Mouse (Mus musculus) MEL (cell line): ENCODE data around the gene Krtdap. TPM values are rescaled to one million over a fixed set of nuclear protein-coding genes. Genes with fewer than 3 reads are reported as not detected.
"Not testable (repeated sequence)": the region's sequence is repeated elsewhere in the genome, so short reads cannot be mapped to it uniquely, and the experiment has no call there.

ENCODE experiments used
- DNase-seq: peaks from one replicate; pipeline ENCODE4 v3.0.0; 2011; ENCODE audit warnings: low read depth, low spot score
- H3K27ac ChIP-seq: 2 replicates; pipeline ENCODE4 v1.5.1; 2012; ENCODE audit warnings: low read depth, mild to moderate bottlenecking, control low read depth, low read length, moderate library complexity; ENCODE audit not compliant: control insufficient read depth
- H3K27me3 ChIP-seq, 2 experiments: fragments of 150-350 bp in 1 of 2; sonication (generic) in 1 of 2; 2 replicates each; pipeline ENCODE4 v1.6.1; 2012; ENCODE audit warnings: low read length in 2 of 2, mild to moderate bottlenecking in 2 of 2, improper control_type of control experiment in 1 of 2, moderate library complexity in 1 of 2; ENCODE audit not compliant: insufficient read depth in 2 of 2, control insufficient read depth in 1 of 2
- H3K36me3 ChIP-seq, 2 experiments: 2 replicates each; pipeline ENCODE4 v1.6.1; 2012 to 2014; ENCODE audit warnings: low read length in 2 of 2, improper control_type of control experiment in 1 of 2, inconsistent platforms in 1 of 2, mild to moderate bottlenecking in 1 of 2; ENCODE audit not compliant: insufficient read depth in 2 of 2, control insufficient read depth in 1 of 2
- H3K4me1 ChIP-seq, 2 experiments: fragments of 150-350 bp in 1 of 2; sonication (generic) in 1 of 2; 2 replicates each; pipeline ENCODE4 v1.6.1; 2012; ENCODE audit warnings: low read length in 2 of 2, improper control_type of control experiment in 1 of 2, mild to moderate bottlenecking in 1 of 2; ENCODE audit not compliant: insufficient read depth in 2 of 2, control insufficient read depth in 1 of 2
- H3K4me3 ChIP-seq, 2 experiments: fragments of 150-350 bp in 1 of 2; sonication (generic) in 1 of 2; 2 replicates each; pipeline ENCODE4 v1.5.1; 2012; ENCODE audit warnings: low read depth in 2 of 2, low read length in 2 of 2, mild to moderate bottlenecking in 2 of 2, moderate library complexity in 2 of 2, control low read depth in 1 of 2, improper control_type of control experiment in 1 of 2; ENCODE audit not compliant: control insufficient read depth in 1 of 2, insufficient read depth in 1 of 2
- H3K79me2 ChIP-seq: 2 replicates; pipeline ENCODE4 v1.6.1; 2012; ENCODE audit warnings: mild to moderate bottlenecking, low read length, moderate library complexity; ENCODE audit not compliant: control insufficient read depth, poor library complexity, insufficient read depth
- H3K9ac ChIP-seq: 2 replicates; pipeline ENCODE4 v1.6.1; 2012; ENCODE audit warnings: low read depth, mild to moderate bottlenecking, control low read depth, low read length, moderate library complexity; ENCODE audit not compliant: control insufficient read depth, poor library complexity, severe bottlenecking
- H3K9me3 ChIP-seq: fragments of 150-350 bp; sonication (generic); replicated peaks from 2 replicates; pipeline ENCODE4 v1.6.1; 2012; ENCODE audit warnings: mild to moderate bottlenecking, low read length, improper control_type of control experiment, moderate library complexity; ENCODE audit not compliant: insufficient read depth
- CHD1 ChIP-seq: IDR thresholded peaks from 2 replicates; pipeline ENCODE4 v1.6.1; 2012; ENCODE audit warnings: low read depth, mild to moderate bottlenecking, inconsistent platforms, low read length, improper control_type of control experiment
- CTCF ChIP-seq, 3 experiments: IDR thresholded peaks in 2 of 3; conservative IDR thresholded peaks in 1 of 3; 2 replicates each; pipeline ENCODE4 v1.5.1; 2011 to 2012; ENCODE audit warnings: low read length in 3 of 3, low read depth in 2 of 3, mild to moderate bottlenecking in 2 of 3, improper control_type of control experiment in 1 of 3, inconsistent platforms in 1 of 3, mixed read lengths in 1 of 3, moderate library complexity in 1 of 3; ENCODE audit not compliant: control insufficient read depth in 1 of 3, insufficient read depth in 1 of 3, poor library complexity in 1 of 3, severe bottlenecking in 1 of 3
- ETS1 ChIP-seq: IDR thresholded peaks from 2 replicates; pipeline ENCODE4 v1.6.1; 2012; ENCODE audit warnings: low read depth, mild to moderate bottlenecking, inconsistent platforms, low read length, improper control_type of control experiment, moderate library complexity
- HCFC1 ChIP-seq: IDR thresholded peaks from 2 replicates; pipeline ENCODE4 v1.6.1; 2012; ENCODE audit warnings: low read depth, mild to moderate bottlenecking, inconsistent platforms, low read length, improper control_type of control experiment, moderate library complexity
- MAFK ChIP-seq: IDR thresholded peaks from 2 replicates; pipeline ENCODE4 v1.6.1; 2011; ENCODE audit warnings: low read depth, mild to moderate bottlenecking, low read length, improper control_type of control experiment, borderline replicate concordance
- MEF2A ChIP-seq: IDR thresholded peaks from 2 replicates; pipeline ENCODE4 v1.6.1; 2014; ENCODE audit warnings: low read depth, mild to moderate bottlenecking, inconsistent platforms, low read length, improper control_type of control experiment; ENCODE audit not compliant: poor library complexity, insufficient replicate concordance, severe bottlenecking; ENCODE audit errors: extremely low read depth
- MXI1 ChIP-seq: IDR thresholded peaks from 2 replicates; pipeline ENCODE4 v1.6.1; 2011; ENCODE audit warnings: mild to moderate bottlenecking, low read depth, low read length, improper control_type of control experiment
- RAD21 ChIP-seq: IDR thresholded peaks from 2 replicates; pipeline ENCODE4 v1.6.1; 2011; ENCODE audit warnings: mild to moderate bottlenecking, low read depth, low read length, improper control_type of control experiment
- USF1 ChIP-seq: IDR thresholded peaks from 2 replicates; pipeline ENCODE4 v1.6.1; 2014; ENCODE audit warnings: low read depth, mild to moderate bottlenecking, inconsistent platforms, low read length, improper control_type of control experiment, moderate library complexity
- polyA plus RNA-seq, 2 experiments: library from polyadenylated mRNA; stranded (reverse) in 1 of 2; unstranded in 1 of 2; fragments of >175 nt in 1 of 2; fragments of >200 nt in 1 of 2; gene quantifications; 2 replicates each; pipeline versions ENCODE4 v1.2.1 to v1.2.4; 2012; ENCODE audit warnings: low replicate concordance in 2 of 2, low read depth in 1 of 2; ENCODE audit not compliant: insufficient read length in 2 of 2, insufficient read depth in 1 of 2, missing spikeins in 1 of 2
- total RNA-seq: library from RNA; depleted of rRNA; stranded (reverse); fragments of 300-350 nt; gene quantifications from 2 replicates; pipeline ENCODE4 v1.2.3, GENCODE M21; 2012; rRNA removed

Krtdap gene
- not detected in 2 replicates for total RNA-seq
- polyA plus RNA-seq = not detected

GRCm38 (mm10) chr7:30787377-30788022 is at the start of gene Krtdap:
TSS of gene Krtdap (plus strand) at chr7:30787896.
- no peaks in the 10 kb centered on the region for H3K36me3 ChIP-seq
- H3K4me3 ChIP-seq = no peak within 1 kb of the TSS
- no peaks in the 10 kb centered on the region for H3K9me3 ChIP-seq
- H3K9ac ChIP-seq = no peak within 1 kb of the TSS
- H3K27me3 ChIP-seq = peaks cover 0 to 10% of the 10 kb centered on the region in 2 experiments; a peak in 3 of 4 replicates
- no peaks in the 10 kb centered on the region for H3K4me1 ChIP-seq
- no peak for TF ChIP-seq ETS1
- TF ChIP-seq HCFC1 = no peak
- no peak for TF ChIP-seq MXI1
- TF ChIP-seq RAD21 = no peak
- no peak for TF ChIP-seq CHD1
- TF ChIP-seq MAFK = no peak
- TF ChIP-seq USF1 = no peak
- no peak within 1 kb of the TSS for H3K27ac ChIP-seq
- no peaks in the 10 kb centered on the region for H3K79me2 ChIP-seq
- no peak for DNase-seq

- not testable (repeated sequence) for H3K79me2 ChIP-seq, H3K9me3 ChIP-seq, H3K4me3 ChIP-seq, H3K9ac ChIP-seq, H3K4me1 ChIP-seq, H3K36me3 ChIP-seq, H3K27ac ChIP-seq, H3K27me3 ChIP-seq, DNase-seq
Observed at GRCm38 (mm10) chr7:30742570-30742969, 45.1 kb upstream of the Krtdap start.

GRCm38 (mm10) chr7:30743617-30744016 is 44.1 kb upstream of the Krtdap start, which contains the start of gene Gapdhs:
TSS of gene Gapdhs (minus strand) at chr7:30743681.
- not testable (repeated sequence) for H3K4me3 ChIP-seq, H3K27me3 ChIP-seq, H3K9me3 ChIP-seq, H3K79me2 ChIP-seq, H3K4me1 ChIP-seq, H3K36me3 ChIP-seq, H3K9ac ChIP-seq, DNase-seq, H3K27ac ChIP-seq

- H3K27me3 ChIP-seq = no peaks in the 10 kb centered on the region; a peak in 2 of 4 replicates
- no peak overlapping the region for H3K27ac ChIP-seq
- DNase-seq = no peak
- no peaks in the 10 kb centered on the region for H3K36me3 ChIP-seq
- H3K79me2 ChIP-seq = no peaks in the 10 kb centered on the region
- no peaks in the 10 kb centered on the region for H3K4me1 ChIP-seq
- no peak overlapping the region for H3K9ac ChIP-seq
- H3K9me3 ChIP-seq = no peaks in the 10 kb centered on the region
- TF ChIP-seq CTCF (IDR thresholded peaks at IDR 0.05 in 2 of 3, conservative IDR thresholded peaks at IDR 0.05 in 1 of 3; ENCODE audit: control insufficient read depth in 1 of 3, insufficient read depth in 1 of 3, low read depth in 2 of 3, low read length in 3 of 3, poor library complexity in 1 of 3, severe bottlenecking in 1 of 3) (peak in 1 of 3 experiments; percentile 18; a peak in 1 of 6 replicates), MEF2A (no peak)
- TF ChIP-seq, all 39 proteins: peak for 1
- no peak overlapping the region for H3K4me3 ChIP-seq
Observed at GRCm38 (mm10) chr7:30744022-30744598, 43.6 kb upstream of the Krtdap start.
